Mouse (Mus musculus): ENCODE results near the gene Akap3. TPM values are rescaled to one million over a fixed set of nuclear protein-coding genes. Genes with fewer than 3 reads are reported as not detected.

Akap3 gene
- polyA plus RNA-seq (2015; fragmentation: Nextera tagmentation; extraction: Ambion mirVana), result 0.05 TPM in 1 of 2 replicates, not detected in the other

DNA sequence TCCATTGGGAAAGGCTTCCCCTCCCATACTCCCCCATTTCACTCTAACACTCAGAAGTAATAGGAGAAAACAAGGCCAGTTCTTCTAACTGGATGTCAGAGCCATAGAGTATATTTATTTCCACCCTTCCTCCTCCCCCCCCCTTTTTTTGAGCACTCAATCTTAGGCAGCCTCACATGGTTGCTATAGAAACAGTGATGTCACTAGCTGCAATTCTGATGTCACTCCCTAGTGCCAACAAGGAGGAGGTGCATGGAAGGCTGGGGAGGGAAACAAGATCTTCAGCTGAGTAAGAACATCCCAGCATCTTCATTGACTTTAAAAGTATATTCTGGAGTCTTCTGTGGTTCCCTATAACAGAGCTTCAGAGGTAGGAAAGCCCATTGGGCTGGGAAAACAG lies at the start of gene Akap3:
Gene Akap3, plus strand, starts transcription at position 218 of the 400 bp plus-strand sequence.
- no peak within 1 kb of the TSS for H3K9ac ChIP-seq
- H3K4me1 ChIP-seq, result peaks cover 10% of the 10 kb centered on the region
- H3K9me3 ChIP-seq (replicated peaks), result no peaks in the 10 kb centered on the region
- H3K4me2 ChIP-seq, result no peak within 1 kb of the TSS
- H3K36me3 ChIP-seq (ENCODE audit: poor library complexity, severe bottlenecking), result no peaks in the 10 kb centered on the region
- H3K27ac ChIP-seq, result no peak within 1 kb of the TSS
- ATAC-seq, result no peak
- H3K4me3 ChIP-seq, result no peak within 1 kb of the TSS
- peaks cover 12% of the 10 kb centered on the region; the same call in 1 of the 2 replicates for H3K27me3 ChIP-seq

- WGBS, result 87% methylated on average over 3 of the region's 3 CpGs
- no peak overlapping the region for H3K4me3 ChIP-seq
- no peak overlapping the region for H3K4me2 ChIP-seq
- no peaks in the 10 kb centered on the region for H3K27me3 ChIP-seq
- no peaks in the 10 kb centered on the region for H3K9me3 ChIP-seq (replicated peaks)
- no peak overlapping the region for H3K9ac ChIP-seq
- H3K27ac ChIP-seq, result no peak overlapping the region
- H3K36me3 ChIP-seq (ENCODE audit: poor library complexity, severe bottlenecking), result no peaks in the 10 kb centered on the region
- no peaks in the 10 kb centered on the region for H3K4me1 ChIP-seq
- ATAC-seq, result no peak
Measured at GRCm38 (mm10) chr6:126806783-126807182, 46.1 kb upstream of the Akap3 start.

- Histone ChIP-seq H3K27ac (no peak overlapping the region), H3K4me2 (no peak overlapping the region)
- WGBS, result 77% methylated on average over 4 of the region's 4 CpGs
Measured at GRCm38 (mm10) chr6:126808134-126808533, 44.8 kb upstream of the Akap3 start.

DNA sequence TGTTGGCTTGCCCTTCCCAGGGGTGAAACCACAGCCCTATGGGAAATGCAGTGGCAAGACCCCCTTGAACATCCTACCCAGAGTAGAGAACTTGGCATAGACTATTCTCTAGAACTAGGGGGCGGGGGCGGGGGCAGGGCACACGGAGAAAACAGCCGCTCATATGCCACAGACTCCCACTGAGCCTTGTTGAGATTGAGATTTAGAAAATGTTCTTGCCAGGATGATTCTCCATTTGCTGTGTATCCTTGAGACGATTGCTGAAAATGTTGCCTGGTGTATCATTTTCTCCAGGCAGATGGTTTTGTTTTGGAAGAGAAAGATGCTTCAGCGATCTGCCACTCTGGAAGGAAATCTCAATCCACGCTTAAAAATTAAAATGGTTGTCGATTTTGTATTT lies 44.3 kb upstream of the Akap3 start:
- WGBS, result 86% methylated on average over 8 of the region's 8 CpGs

More at GRCm38 (mm10) chr6:126808134-126808533, 44.8 kb upstream of the Akap3 start:
- H3K4me1 ChIP-seq, result no peaks in the 10 kb centered on the region
- H3K36me3 ChIP-seq (ENCODE audit: poor library complexity, severe bottlenecking), result no peaks in the 10 kb centered on the region
- no peak overlapping the region for H3K4me3 ChIP-seq
- H3K9ac ChIP-seq, result no peak overlapping the region
- ATAC-seq, result no peak
- H3K9me3 ChIP-seq (replicated peaks), result no peaks in the 10 kb centered on the region
- H3K27me3 ChIP-seq, result no peaks in the 10 kb centered on the region

GRCm38 (mm10) chr6:126811481-126811880 lies 41.4 kb upstream of the Akap3 start:
- 88% methylated on average over 4 of the region's 4 CpGs for WGBS
- H3K4me3 ChIP-seq, result no peak overlapping the region
- no peak overlapping the region for H3K9ac ChIP-seq

More for the DNA sequence above, 44.3 kb upstream of the Akap3 start:
- no peaks in the 10 kb centered on the region for H3K27me3 ChIP-seq
- H3K36me3 ChIP-seq (ENCODE audit: poor library complexity, severe bottlenecking), result no peaks in the 10 kb centered on the region
- no peak overlapping the region for H3K4me3 ChIP-seq
- H3K9me3 ChIP-seq (replicated peaks), result no peaks in the 10 kb centered on the region
- no peak overlapping the region for H3K4me2 ChIP-seq
- no peak overlapping the region for H3K27ac ChIP-seq
- no peak for ATAC-seq
- no peak overlapping the region for H3K9ac ChIP-seq
- no peaks in the 10 kb centered on the region for H3K4me1 ChIP-seq

DNA sequence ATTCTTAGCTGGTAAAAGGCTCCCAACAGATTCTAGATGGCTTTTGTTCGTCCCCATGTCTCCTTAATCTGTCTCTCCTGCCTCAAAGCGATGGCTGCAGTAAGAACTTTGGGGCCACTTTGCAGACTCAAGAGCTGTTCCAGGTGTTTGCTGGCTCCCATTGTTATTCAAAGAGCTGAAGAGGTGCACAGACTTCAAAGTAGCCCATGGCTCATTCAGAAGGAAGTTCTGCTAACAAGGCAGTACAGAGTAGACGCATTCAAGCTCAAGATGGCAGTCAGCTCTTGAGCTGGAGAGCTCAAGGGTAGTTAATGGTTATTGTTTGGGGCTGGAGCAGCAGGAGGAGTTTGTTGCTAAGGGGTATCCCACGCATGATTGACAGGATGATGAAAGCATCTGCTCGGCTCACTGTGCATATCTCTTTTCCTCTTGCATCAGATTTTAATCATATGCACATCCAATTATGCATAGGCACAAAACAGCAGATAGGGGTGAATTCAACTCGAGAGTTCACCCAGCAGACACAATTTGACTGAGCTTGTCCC lies 37.6 kb upstream of the Akap3 start:
- Histone ChIP-seq H3K4me3 (no peak overlapping the region), H3K27me3 (no peaks in the 10 kb centered on the region), H3K27ac (no peak overlapping the region), H3K36me3 (ENCODE audit: poor library complexity, severe bottlenecking) (peaks cover 18% of the 10 kb centered on the region), H3K9me3 (replicated peaks) (no peaks in the 10 kb centered on the region), H3K4me2 (no peak overlapping the region), H3K9ac (no peak overlapping the region), H3K4me1 (no peaks in the 10 kb centered on the region; the same call in 1 of the 2 replicates)
- peak; percentile 45; the same call in 1 of the 2 replicates for ATAC-seq
- WGBS, result 50% methylated on average over 6 of the region's 6 CpGs

More at GRCm38 (mm10) chr6:126811481-126811880, 41.4 kb upstream of the Akap3 start:
- Histone ChIP-seq H3K4me2 (no peak overlapping the region), H3K4me1 (no peaks in the 10 kb centered on the region; the same call in 1 of the 2 replicates), H3K27me3 (no peaks in the 10 kb centered on the region), H3K36me3 (ENCODE audit: poor library complexity, severe bottlenecking) (no peaks in the 10 kb centered on the region), H3K27ac (no peak overlapping the region), H3K9me3 (replicated peaks) (no peaks in the 10 kb centered on the region)
- no peak for ATAC-seq

DNA sequence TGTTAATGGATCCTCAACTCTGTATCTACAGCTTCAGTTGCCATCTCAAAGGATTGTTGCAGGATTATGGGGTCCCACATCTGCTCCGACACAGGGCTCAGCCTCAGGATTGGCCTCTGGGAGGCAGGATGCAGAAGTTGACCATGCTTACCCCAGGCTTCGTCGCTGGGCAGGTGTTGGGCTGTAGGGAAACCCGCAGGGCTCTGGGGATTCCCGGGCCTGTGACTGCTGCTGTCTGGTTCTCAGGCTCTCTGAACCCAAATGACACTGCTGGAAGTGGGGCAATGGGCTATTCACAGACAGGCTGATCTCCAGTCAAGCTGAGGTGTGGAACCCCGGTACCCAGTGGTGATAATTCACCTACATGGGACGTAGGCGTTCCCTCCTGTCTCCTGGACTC lies 36.6 kb upstream of the Akap3 start:
- Histone ChIP-seq H3K27ac (no peak overlapping the region), H3K4me3 (no peak overlapping the region), H3K9ac (no peak overlapping the region), H3K4me2 (no peak overlapping the region), H3K4me1 (no peaks in the 10 kb centered on the region; the same call in 1 of the 2 replicates), H3K36me3 (ENCODE audit: poor library complexity, severe bottlenecking) (peaks cover 29% of the 10 kb centered on the region), H3K27me3 (no peaks in the 10 kb centered on the region), H3K9me3 (replicated peaks) (no peaks in the 10 kb centered on the region)
- ATAC-seq, result no peak
- 94% methylated on average over 8 of the region's 8 CpGs for WGBS

GRCm38 (mm10) chr6:126823087-126823486 lies 29.8 kb upstream of the Akap3 start:
- ATAC-seq, result no peak
- peaks cover 93% of the 10 kb centered on the region for H3K36me3 ChIP-seq (ENCODE audit: poor library complexity, severe bottlenecking)

GRCm38 (mm10) chr6:126836628-126837027 lies 16.3 kb upstream of the Akap3 start:
- no peak overlapping the region for H3K9ac ChIP-seq
- ATAC-seq, result no peak
- H3K9me3 ChIP-seq (replicated peaks), result no peaks in the 10 kb centered on the region
- H3K4me2 ChIP-seq, result no peak overlapping the region
- no peak overlapping the region for H3K27ac ChIP-seq
- H3K4me1 ChIP-seq, result no peaks in the 10 kb centered on the region
- no peak overlapping the region for H3K4me3 ChIP-seq
- H3K27me3 ChIP-seq, result no peaks in the 10 kb centered on the region
- WGBS, result 89% methylated on average over 8 of the region's 8 CpGs
- H3K36me3 ChIP-seq (ENCODE audit: poor library complexity, severe bottlenecking), result peaks cover 99% of the 10 kb centered on the region

More at GRCm38 (mm10) chr6:126823087-126823486, 29.8 kb upstream of the Akap3 start:
- WGBS, result 90% methylated on average over 3 of the region's 3 CpGs
- Histone ChIP-seq H3K4me3 (no peak overlapping the region), H3K4me1 (no peaks in the 10 kb centered on the region), H3K9me3 (replicated peaks) (no peaks in the 10 kb centered on the region), H3K9ac (no peak overlapping the region), H3K27me3 (no peaks in the 10 kb centered on the region), H3K27ac (no peak overlapping the region), H3K4me2 (no peak overlapping the region)

- WGBS, result 5% methylated on average over 46 of the region's 46 CpGs
- Histone ChIP-seq H3K27ac (peak within 1 kb of the TSS; percentile 63), H3K9me3 (replicated peaks) (no peaks in the 10 kb centered on the region), H3K9ac (peak within 1 kb of the TSS; percentile 87), H3K4me1 (peaks cover 21% of the 10 kb centered on the region), H3K4me2 (peak within 1 kb of the TSS; percentile 89), H3K4me3 (peak within 1 kb of the TSS; percentile 89), H3K27me3 (0 out of 2 replicates have a peak, but pooled peaks cover 8% of the 10 kb centered on the region), H3K36me3 (ENCODE audit: poor library complexity, severe bottlenecking) (peaks cover 6% of the 10 kb centered on the region)
- peak; percentile 95 for ATAC-seq
Measured at GRCm38 (mm10) chr6:126848712-126849704, 3.9 kb upstream of the Akap3 start, which contains the start of gene Ndufa9. Ndufa9 (minus strand) TSS chr6:126849136.

DNA sequence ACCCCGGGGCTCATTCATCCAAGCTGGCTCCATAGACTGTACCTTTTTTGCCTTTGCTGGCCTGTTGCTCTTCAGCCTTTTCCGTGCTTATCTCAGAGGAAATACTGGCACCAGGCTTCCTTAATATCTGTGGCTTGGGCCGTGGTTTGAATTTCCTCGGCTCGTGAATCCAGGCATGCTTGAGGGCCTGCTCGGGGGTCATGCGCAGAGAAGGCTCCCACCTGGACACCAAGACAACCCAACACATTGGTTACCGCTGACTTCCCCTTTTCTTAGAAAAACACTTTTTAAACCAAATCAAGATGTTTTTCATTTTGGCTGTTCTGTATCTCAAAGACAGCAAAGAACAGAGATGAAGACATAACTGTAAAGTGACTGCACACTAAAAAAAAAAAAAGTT lies 24.2 kb downstream of the Akap3 start:
- Histone ChIP-seq H3K27me3 (no peaks in the 10 kb centered on the region), H3K36me3 (ENCODE audit: poor library complexity, severe bottlenecking) (no peaks in the 10 kb centered on the region), H3K9me3 (replicated peaks) (no peaks in the 10 kb centered on the region), H3K4me1 (no peaks in the 10 kb centered on the region), H3K27ac (no peak overlapping the region), H3K4me3 (no peak overlapping the region), H3K4me2 (no peak overlapping the region), H3K9ac (no peak overlapping the region)
- no peak for ATAC-seq
- 88% methylated on average over 8 of the region's 8 CpGs for WGBS

DNA sequence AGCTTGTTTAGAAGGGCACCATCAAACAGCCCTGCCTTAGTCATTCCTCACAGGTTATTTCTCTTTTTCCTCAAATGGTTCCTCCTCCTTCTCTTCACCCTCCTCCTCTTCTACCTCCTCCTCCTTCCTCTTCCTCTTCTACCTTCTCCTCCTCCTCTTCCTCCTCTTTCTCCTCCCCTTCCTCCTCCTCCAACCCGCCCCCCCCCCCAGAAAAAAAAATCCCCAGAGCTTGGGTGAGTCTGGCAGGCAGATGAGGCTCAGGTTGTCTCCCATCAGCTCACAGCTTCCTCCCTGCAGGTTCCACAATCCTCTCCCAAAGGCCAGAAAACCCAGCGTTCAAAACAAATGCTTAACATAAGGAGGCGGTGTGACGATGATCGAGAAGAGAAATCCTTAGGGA lies 54.5 kb downstream of the Akap3 start:
- WGBS, result 78% methylated on average over 4 of the region's 5 CpGs
- H3K4me1 ChIP-seq, result no peaks in the 10 kb centered on the region
- H3K4me3 ChIP-seq, result no peak overlapping the region
- no peak overlapping the region for H3K27ac ChIP-seq
- no peaks in the 10 kb centered on the region for H3K27me3 ChIP-seq
- no peak overlapping the region for H3K9ac ChIP-seq
- H3K36me3 ChIP-seq (ENCODE audit: poor library complexity, severe bottlenecking), result no peaks in the 10 kb centered on the region
- no peak for ATAC-seq
- no peak overlapping the region for H3K4me2 ChIP-seq
- no peaks in the 10 kb centered on the region for H3K9me3 ChIP-seq (replicated peaks)

All from forebrain, embryonic 13.5 days (tissue).